Mouse (Mus musculus) neural tube, embryonic 15.5 days (tissue): ENCODE results near the gene Rxrg. TPM values are rescaled to one million over a fixed set of nuclear protein-coding genes. Genes with fewer than 3 reads are reported as not detected.

Source experiments
- polyA plus RNA-seq: library from polyadenylated mRNA; unstranded; fragments of >200 nt; fragmentation: Nextera tagmentation; extraction: Ambion mirVana; gene quantifications from 2 replicates; pipeline ENCODE4 v1.2.1, GENCODE M21; 2015

Gene Rxrg
- polyA plus RNA-seq, 1 experiment from 2014 or later, result 20.8 TPM

Other genes with a start within 250 kb of the Rxrg start
- gene Aldh9a1, start 248.4 kb upstream of the Rxrg start, polyA plus RNA-seq, result 38.7 and 53.3 TPM in 2 replicates
- gene Mgst3, start 204.5 kb upstream of the Rxrg start, polyA plus RNA-seq, result 188 and 223 TPM in 2 replicates
- 0.13 and 0.20 TPM in 2 replicates for gene Lrrc52, start 131.6 kb upstream of the Rxrg start, polyA plus RNA-seq
- 0.43 and 0.68 TPM in 2 replicates for gene Lmx1a, start 90.9 kb downstream of the Rxrg start, polyA plus RNA-seq